Mouse (Mus musculus) heart, postnatal 10 days (tissue): ENCODE measurements around the gene Ldha. TPM values are rescaled to one million over a fixed set of nuclear protein-coding genes. Genes with fewer than 3 reads are reported as not detected.

Source experiments
- DNase-seq, 2 experiments: peaks; one replicate each; pipeline ENCODE4 v3.0.0; 2021
- intact Hi-C: fragments of 180-260 bp; cut with DNase I; formaldehyde crosslinking; loops from one replicate; pipeline ENCODE4 v1.15.1; 2025
- total RNA-seq, 2 experiments: library from RNA; stranded (reverse); gene quantifications; 2 replicates each; pipeline ENCODE4 v1.2.3; 2021

The Ldha gene
- total RNA-seq, 2 experiments from 2014 or later: 889 to 902 TPM

- intact Hi-C loops: no loop called here
- no peak for DNase-seq
These were observed 4.9 kb upstream of the Ldha start for GRCm38 (mm10) chr7:46836357-46836756.

- no peak for DNase-seq
- intact Hi-C loops: no loop called here
These were observed 4.2 kb upstream of the Ldha start for GRCm38 (mm10) chr7:46837073-46837472.

- peak; percentile 64 to 65 for DNase-seq
- intact Hi-C loops: no loop called here
These were observed 3.1 kb upstream of the Ldha start for GRCm38 (mm10) chr7:46838104-46838671.

GRCm38 (mm10) chr7:46838891-46839302 is 2.4 kb upstream of the Ldha start:
- intact Hi-C loops: no loop called here
- DNase-seq: peak; percentile 80 to 81

GRCm38 (mm10) chr7:46839446-46839845 is 1.8 kb upstream of the Ldha start:
- intact Hi-C loops: no loop called here
- DNase-seq: peak; percentile 24 to 31

- no peak for DNase-seq
- intact Hi-C loops: no loop called here
These were observed 1.4 kb upstream of the Ldha start for GRCm38 (mm10) chr7:46839861-46840260.

- DNase-seq: no peak
- intact Hi-C loops: no loop called here
These were observed 949 bp upstream of the Ldha start for GRCm38 (mm10) chr7:46840326-46840725.

- intact Hi-C loops: no loop called here
- DNase-seq: no peak
These were observed 1.0 kb downstream of the Ldha start for GRCm38 (mm10) chr7:46842278-46842677.

- intact Hi-C loops: no loop called here
These were observed 2.3 kb downstream of the Ldha start for GRCm38 (mm10) chr7:46843576-46843975.

GRCm38 (mm10) chr7:46845211-46845977 is 4.1 kb downstream of the Ldha start:
- intact Hi-C loops: loop anchor here (5.0 kb wide), 1 partner anchor 48 kb away; the partner anchor contains the start of genes Gtf2h1 and Hps5
- peak; percentile 95 to 96 for DNase-seq

More at GRCm38 (mm10) chr7:46843576-46843975, 2.3 kb downstream of the Ldha start:
- no peak for DNase-seq

GRCm38 (mm10) chr7:46845978-46846485 is 4.8 kb downstream of the Ldha start:
- intact Hi-C loops: loop anchor here (5.0 kb wide), 1 partner anchor 49 kb away; the partner anchor contains the start of genes Gtf2h1 and Hps5
- DNase-seq: peak in 1 of 2 experiments; percentile 65

- intact Hi-C loops: loop anchor here (5.0 kb wide), 1 partner anchor 49 kb away; the partner anchor contains the start of genes Gtf2h1 and Hps5
- DNase-seq: peak; percentile 78 to 82
These were observed 5.4 kb downstream of the Ldha start for GRCm38 (mm10) chr7:46846486-46847244.

- intact Hi-C loops: loop anchor here (5.0 kb wide), 1 partner anchor 52 kb away; the partner anchor contains the start of genes Gtf2h1 and Hps5
- no peak for DNase-seq
These were observed 8.0 kb downstream of the Ldha start for GRCm38 (mm10) chr7:46849287-46849686.

- DNase-seq: no peak
- intact Hi-C loops: no loop called here
These were observed 9.8 kb downstream of the Ldha start for GRCm38 (mm10) chr7:46851026-46851425.

- DNase-seq: no peak
- intact Hi-C loops: no loop called here
These were observed 11.4 kb downstream of the Ldha start for GRCm38 (mm10) chr7:46852666-46853065.

GRCm38 (mm10) chr7:46853365-46853764 is 12.1 kb downstream of the Ldha start:
- no peak for DNase-seq
- intact Hi-C loops: no loop called here

- no peak for DNase-seq
- intact Hi-C loops: no loop called here
These were observed 14.7 kb downstream of the Ldha start for GRCm38 (mm10) chr7:46855866-46856560.

- intact Hi-C loops: no loop called here
- DNase-seq: no peak
These were observed 16.2 kb downstream of the Ldha start for GRCm38 (mm10) chr7:46857436-46857835.

- intact Hi-C loops: no loop called here
- DNase-seq: no peak
These were observed 17.8 kb downstream of the Ldha start for GRCm38 (mm10) chr7:46859031-46859430.

- intact Hi-C loops: no loop called here
- DNase-seq: no peak
These were observed 19.7 kb downstream of the Ldha start, which contains the start of gene Ldhc for GRCm38 (mm10) chr7:46860996-46861395. Ldhc (plus strand) TSS chr7:46861203.
